Mouse (Mus musculus) intestine, embryonic 16.5 days (tissue): ENCODE data around the gene Mrps34. TPM values are rescaled to one million over a fixed set of nuclear protein-coding genes. Genes with fewer than 3 reads are reported as not detected.
"Not testable (repeated sequence)": the region's sequence is repeated elsewhere in the genome, so short reads cannot be mapped to it uniquely, and the experiment has no call there.

Source experiments
- ATAC-seq: fragments of 200-750 bp; cut with Nextera tagmentation; 2 replicates; pipeline ENCODE4 v1.8.0; 2017; ENCODE audit warnings: moderate TSS enrichment, moderate library complexity
- H3K27ac ChIP-seq: fragments of 300-500 bp; sonication (generic); 2 replicates; pipeline ENCODE4 v1.5.1; 2014; ENCODE audit warnings: mild to moderate bottlenecking, low read length
- H3K27me3 ChIP-seq: fragments of 300-500 bp; sonication (generic); replicated peaks from 2 replicates; pipeline ENCODE4 v1.6.1; 2014; ENCODE audit warnings: low read length, control low read depth, mixed read lengths; ENCODE audit not compliant: control insufficient read depth, insufficient read depth
- H3K36me3 ChIP-seq: fragments of 300-500 bp; sonication (generic); 2 replicates; pipeline ENCODE4 v1.6.1; 2014; ENCODE audit warnings: low read length, control low read depth; ENCODE audit not compliant: control insufficient read depth, insufficient read depth
- H3K4me1 ChIP-seq: fragments of 300-500 bp; sonication (generic); 2 replicates; pipeline ENCODE4 v1.6.1; 2014; ENCODE audit warnings: low read length, control low read depth, mixed read lengths; ENCODE audit not compliant: control insufficient read depth, insufficient read depth
- H3K4me2 ChIP-seq: fragments of 300-500 bp; sonication (generic); 2 replicates; pipeline ENCODE4 v1.6.1; 2014; ENCODE audit warnings: low read depth, low read length, control low read depth
- H3K4me3 ChIP-seq: fragments of 300-500 bp; sonication (generic); 2 replicates; pipeline ENCODE4 v1.5.1; 2014; ENCODE audit warnings: mild to moderate bottlenecking, low read length
- H3K9ac ChIP-seq: fragments of 300-500 bp; sonication (generic); 2 replicates; pipeline ENCODE4 v1.6.1; 2014; ENCODE audit warnings: low read depth, low read length
- H3K9me3 ChIP-seq: fragments of 300-500 bp; sonication (generic); 2 replicates; pipeline ENCODE4 v1.6.1; 2016; ENCODE audit warnings: low read length, control low read depth; ENCODE audit not compliant: control insufficient read depth
- WGBS: fragments of 180-500 bp; shearing (Covaris S2); extraction: QIAGEN DNeasy Blood & Tissue Kit; methylation state at CpG from one replicate; pipeline ENCODE4 v1.1.7; 2014; 5-methylcytosine and 5-hydroxymethylcytosine counted together
- polyA plus RNA-seq: library from polyadenylated mRNA; unstranded; fragments of >200 nt; fragmentation: Nextera tagmentation; extraction: Ambion mirVana; gene quantifications from 2 replicates; pipeline ENCODE4 v1.2.1, GENCODE M21; 2015

The Mrps34 gene
- polyA plus RNA-seq, 1 experiment from 2014 or later: 129 TPM

DNA sequence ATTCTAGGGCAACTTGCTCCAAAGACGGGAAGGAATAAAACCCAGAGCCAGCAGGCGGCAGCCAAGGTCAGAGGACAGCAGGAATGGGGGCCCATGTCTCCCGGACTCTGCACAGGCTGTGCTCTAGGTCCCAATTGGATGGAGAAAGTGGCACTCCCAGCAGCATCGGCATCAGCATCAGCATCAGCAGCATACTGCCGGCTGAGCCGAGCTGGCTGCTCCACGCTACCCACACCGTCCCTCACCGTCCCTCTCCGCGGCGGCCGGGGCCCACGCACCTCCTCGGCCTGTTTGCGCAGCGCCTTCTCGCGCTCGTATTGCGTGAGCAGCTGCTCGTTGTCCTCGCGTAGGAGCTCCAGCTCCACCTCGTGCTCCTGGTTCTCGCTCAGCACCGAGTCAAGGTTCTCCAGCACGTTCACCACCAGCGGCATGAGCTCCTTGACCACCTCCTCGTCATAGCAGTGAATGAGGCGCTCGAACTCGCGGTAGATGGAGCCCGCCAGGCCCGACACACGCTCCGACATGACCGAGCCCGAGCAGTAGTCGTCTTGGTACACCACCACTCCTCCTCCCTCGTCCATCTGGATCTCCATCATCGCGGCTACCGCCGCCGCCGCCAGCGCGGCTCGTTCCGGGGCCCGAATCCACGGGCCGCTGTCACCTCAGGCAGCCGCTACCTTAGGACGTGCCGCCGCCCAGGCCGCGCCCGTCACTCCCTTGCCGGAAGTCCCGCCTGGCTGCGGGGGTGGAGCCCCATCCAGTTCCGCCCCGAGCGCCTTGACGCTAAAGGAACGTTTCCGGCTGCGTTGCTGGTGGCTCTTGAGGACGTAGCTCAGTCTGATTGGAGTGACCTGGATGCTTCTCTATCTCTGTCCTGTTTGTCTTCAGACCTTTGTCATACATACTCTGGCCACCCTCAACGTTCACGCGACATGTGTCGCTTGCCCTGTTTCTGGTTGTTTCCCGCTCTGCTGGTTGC is 41.6 kb downstream of the Mrps34 start, which contains the start of gene Mapk8ip3:
TSS of gene Mapk8ip3 (minus strand) at position 719 of the 979 bp plus-strand sequence.
- Histone ChIP-seq H3K4me1 (peaks cover 15% of the 10 kb centered on the region), H3K27me3 (no peaks in the 10 kb centered on the region), H3K4me3 (peak within 1 kb of the TSS; percentile 74), H3K4me2 (peak within 1 kb of the TSS; percentile 68), H3K36me3 (no peaks in the 10 kb centered on the region), H3K9ac (peak within 1 kb of the TSS; percentile 89), H3K9me3 (no peaks in the 10 kb centered on the region), H3K27ac (peak within 1 kb of the TSS; percentile 81)
- peak; percentile 98 for ATAC-seq
- under 1% methylated on average over 78 of the region's 78 CpGs for WGBS

DNA sequence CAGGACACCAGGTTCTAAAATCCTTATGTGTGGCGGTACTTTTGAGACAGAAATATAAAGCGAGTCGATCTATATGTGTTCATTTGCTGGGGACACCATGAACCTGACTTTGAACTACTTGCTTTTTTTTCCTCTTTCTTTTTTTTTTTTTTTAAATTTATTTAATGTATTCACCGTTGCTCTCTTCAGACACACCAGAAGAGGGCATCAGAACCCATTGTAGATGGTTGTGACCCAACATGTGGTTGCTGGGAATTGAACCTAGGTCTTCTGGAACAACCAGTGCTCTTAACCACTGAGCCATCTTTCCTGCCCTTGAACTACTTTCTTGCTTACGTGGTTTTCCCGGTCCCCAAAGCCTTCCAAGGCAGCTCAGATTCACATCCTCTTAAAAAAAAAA is 42.4 kb downstream of the Mrps34 start:
- Histone ChIP-seq H3K36me3 (no peaks in the 10 kb centered on the region), H3K27me3 (no peaks in the 10 kb centered on the region)

DNA sequence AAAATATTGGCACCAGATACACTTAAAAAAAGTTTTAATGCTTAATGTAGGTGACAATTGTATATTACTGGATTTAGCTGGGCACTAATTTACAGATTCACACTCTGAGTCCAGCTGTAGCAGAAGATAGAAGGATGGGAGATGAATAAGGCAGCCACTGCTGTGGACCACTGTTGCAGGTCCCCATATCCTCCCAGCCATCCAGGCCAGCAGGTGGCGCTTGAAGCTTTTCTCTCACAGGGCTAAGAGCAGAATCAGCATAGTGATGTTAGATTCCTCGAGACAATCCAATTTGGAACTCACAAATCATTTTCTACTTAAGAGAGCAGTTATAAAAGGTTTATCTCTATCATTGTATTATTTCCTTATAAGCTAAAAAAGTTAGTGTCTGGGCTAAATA is 47.5 kb downstream of the Mrps34 start:
- WGBS: 8% methylated on average over 2 of the region's 2 CpGs
- not testable (repeated sequence) for H3K36me3 ChIP-seq, H3K4me2 ChIP-seq, H3K9ac ChIP-seq, H3K27me3 ChIP-seq, H3K4me3 ChIP-seq, H3K9me3 ChIP-seq, H3K4me1 ChIP-seq, H3K27ac ChIP-seq
- peak; percentile 79 for ATAC-seq

More for the DNA sequence above, 42.4 kb downstream of the Mrps34 start:
- 47% methylated on average over 6 of the region's 6 CpGs for whole genome bisulfite sequencing
- no peaks in the 10 kb centered on the region for H3K9me3 ChIP-seq
- ATAC-seq: no peak
- H3K27ac ChIP-seq: peak overlapping the region; percentile 81
- H3K9ac ChIP-seq: peak overlapping the region; percentile 89
- H3K4me3 ChIP-seq: peak overlapping the region; percentile 74
- peaks cover 15% of the 10 kb centered on the region for H3K4me1 ChIP-seq
- peak overlapping the region; percentile 68 for H3K4me2 ChIP-seq

DNA sequence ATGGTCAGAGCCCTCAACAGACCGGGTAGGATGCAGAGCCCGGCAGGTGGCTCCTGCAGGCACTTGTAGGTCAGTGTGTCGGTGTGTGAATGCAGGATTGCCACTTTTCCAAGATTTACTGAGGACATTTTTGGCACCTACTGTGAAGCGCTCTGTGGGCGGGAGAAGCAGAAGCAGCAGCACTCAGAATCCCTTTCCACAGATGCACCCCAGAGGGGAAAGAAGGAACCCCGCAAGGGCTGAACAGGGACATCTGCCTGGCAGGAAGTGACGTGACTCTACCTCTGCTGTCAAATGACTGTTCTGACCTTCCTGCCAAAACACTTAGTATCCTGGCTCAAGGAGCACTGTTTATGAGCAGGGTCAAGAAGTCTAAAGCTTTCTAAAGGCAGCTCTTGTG is 48.1 kb downstream of the Mrps34 start:
- Histone ChIP-seq H3K27me3 (no peaks in the 10 kb centered on the region), H3K4me3 (no peak overlapping the region), H3K9ac (no peak overlapping the region), H3K4me1 (no peaks in the 10 kb centered on the region), H3K9me3 (no peaks in the 10 kb centered on the region), H3K4me2 (no peak overlapping the region), H3K27ac (no peak overlapping the region), H3K36me3 (peaks cover 15% of the 10 kb centered on the region; the same call in 1 of the 2 replicates)
- no peak for ATAC-seq
- WGBS: 84% methylated on average over 7 of the region's 7 CpGs

DNA sequence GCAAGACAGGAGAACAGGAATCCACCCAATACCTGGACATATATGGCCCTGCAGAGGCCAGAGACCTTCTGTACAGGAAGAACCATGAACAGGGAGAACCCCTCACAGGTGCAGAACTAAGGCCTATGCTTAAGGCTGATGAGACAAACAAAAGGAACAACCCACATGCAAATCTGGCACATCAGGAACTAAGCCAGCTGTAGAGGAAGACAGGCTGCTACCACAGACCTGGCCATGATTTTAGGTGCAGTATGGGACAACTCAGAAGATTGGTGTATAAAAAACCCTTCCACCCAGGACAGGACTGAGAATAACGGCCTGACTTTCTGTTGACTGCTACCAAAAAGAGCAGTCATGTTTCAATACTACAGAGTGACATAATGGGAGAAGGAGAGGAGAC is 48.7 kb downstream of the Mrps34 start:
- peaks cover 16% of the 10 kb centered on the region; the same call in 1 of the 2 replicates for H3K36me3 ChIP-seq
- not testable (repeated sequence) for H3K27me3 ChIP-seq, H3K4me1 ChIP-seq, H3K27ac ChIP-seq, ATAC-seq, H3K4me2 ChIP-seq, H3K9me3 ChIP-seq, H3K9ac ChIP-seq, H3K4me3 ChIP-seq
- WGBS: 97% methylated on average over 1 of the region's 1 CpGs

Other genes starting within 250 kb of the Mrps34 start
- gene Slc9a3r2, start 244.8 kb upstream of the Mrps34 start, polyA plus RNA-seq: 37.5 and 38.6 TPM in 2 replicates
- 0.29 TPM in 1 of 2 replicates, not detected in the other for gene Npw, start 236.7 kb upstream of the Mrps34 start, polyA plus RNA-seq
- 11.0 and 15.4 TPM in 2 replicates for gene Zfp598, start 225.4 kb upstream of the Mrps34 start, polyA plus RNA-seq
- gene Syngr3, start 205.2 kb upstream of the Mrps34 start, polyA plus RNA-seq: 6.0 and 6.9 TPM in 2 replicates
- gene Gfer, start 199.0 kb upstream of the Mrps34 start, polyA plus RNA-seq: 47.3 and 48.5 TPM in 2 replicates
- gene Noxo1, start 198.9 kb upstream of the Mrps34 start, polyA plus RNA-seq: 17.7 and 19.0 TPM in 2 replicates
- 63.5 and 68.4 TPM in 2 replicates for gene Tbl3, start 187.5 kb upstream of the Mrps34 start, polyA plus RNA-seq
- 0.15 TPM in 1 of 2 replicates, not detected in the other for gene Rnf151, start 177.1 kb upstream of the Mrps34 start, polyA plus RNA-seq
- gene Rps2, start 177.0 kb upstream of the Mrps34 start, polyA plus RNA-seq: 1,425 and 1,515 TPM in 2 replicates
- 376 and 382 TPM in 2 replicates for gene Ndufb10, start 170.6 kb upstream of the Mrps34 start, polyA plus RNA-seq
- not detected in 2 replicates for gene Rpl3l, start 167.3 kb upstream of the Mrps34 start, polyA plus RNA-seq
- gene Msrb1, start 158.5 kb upstream of the Mrps34 start, polyA plus RNA-seq: 28.8 and 32.8 TPM in 2 replicates
- 0.28 and 0.39 TPM in 2 replicates for gene Hs3st6, start 142.1 kb upstream of the Mrps34 start, polyA plus RNA-seq
- gene Meiob, start 90.8 kb upstream of the Mrps34 start, polyA plus RNA-seq: not detected in 2 replicates
- 86.5 and 95.5 TPM in 2 replicates for gene Hagh, start 55.0 kb upstream of the Mrps34 start, polyA plus RNA-seq
- 115 and 132 TPM in 2 replicates for gene Fahd1, start 44.8 kb upstream of the Mrps34 start, polyA plus RNA-seq
- gene Igfals, start 29.1 kb upstream of the Mrps34 start, polyA plus RNA-seq: 6.2 and 7.4 TPM in 2 replicates
- 58.9 and 61.3 TPM in 2 replicates for gene Nubp2, start 8.8 kb upstream of the Mrps34 start, polyA plus RNA-seq
- 33.9 and 34.4 TPM in 2 replicates for gene Spsb3, start 8.5 kb upstream of the Mrps34 start, polyA plus RNA-seq
- 28.3 and 33.0 TPM in 2 replicates for gene Eme2, start within 50 bp of the Mrps34 start, polyA plus RNA-seq
- 76.8 and 77.1 TPM in 2 replicates for gene Nme3, start 1.4 kb downstream of the Mrps34 start, polyA plus RNA-seq
- gene Mapk8ip3, start 41.9 kb downstream of the Mrps34 start, polyA plus RNA-seq: 20.2 and 21.8 TPM in 2 replicates
- 146 and 163 TPM in 2 replicates for gene Jpt2, start 65.6 kb downstream of the Mrps34 start, polyA plus RNA-seq
- gene Cramp1l, start 120.7 kb downstream of the Mrps34 start, polyA plus RNA-seq: 3.1 and 3.3 TPM in 2 replicates
- gene Ift140, start 121.0 kb downstream of the Mrps34 start, polyA plus RNA-seq: 12.7 and 12.9 TPM in 2 replicates
- 22.2 and 25.8 TPM in 2 replicates for gene Tmem204, start 188.5 kb downstream of the Mrps34 start, polyA plus RNA-seq
- gene Telo2, start 220.9 kb downstream of the Mrps34 start, polyA plus RNA-seq: 32.1 and 32.3 TPM in 2 replicates
- gene Ptx4, start 225.6 kb downstream of the Mrps34 start, polyA plus RNA-seq: 0.20 and 0.24 TPM in 2 replicates
- gene Clcn7, start 238.3 kb downstream of the Mrps34 start, polyA plus RNA-seq: 21.8 and 23.5 TPM in 2 replicates